Mouse (Mus musculus) megakaryocyte-erythroid progenitor cell, adult 5-6 weeks (primary cell): ENCODE results near the gene Taf11. TPM values are rescaled to one million over a fixed set of nuclear protein-coding genes. Genes with fewer than 3 reads are reported as not detected.

Experiments used
- ATAC-seq: replicated peaks from 2 replicates; pipeline ENCODE4 v1.8.0; 2016; ENCODE audit warnings: mild to moderate bottlenecking, inconsistent platforms; ENCODE audit not compliant: severe bottlenecking, poor library complexity, low FRiP score, low TSS enrichment
- total RNA-seq, 2 experiments: library from RNA; stranded (forward) in 1 of 2; stranded (reverse) in 1 of 2; fragments of 200-1000, 215-1000 nt in 1 of 2; fragments of >200 nt in 1 of 2; fragmentation: Nextera tagmentation in 1 of 2; gene quantifications; 2 replicates each; pipeline ENCODE4 v1.2.3; 2014 to 2017

The Taf11 gene
- total RNA-seq, 2 experiments from 2014 or later: 40.8 to 42.6 TPM

DNA sequence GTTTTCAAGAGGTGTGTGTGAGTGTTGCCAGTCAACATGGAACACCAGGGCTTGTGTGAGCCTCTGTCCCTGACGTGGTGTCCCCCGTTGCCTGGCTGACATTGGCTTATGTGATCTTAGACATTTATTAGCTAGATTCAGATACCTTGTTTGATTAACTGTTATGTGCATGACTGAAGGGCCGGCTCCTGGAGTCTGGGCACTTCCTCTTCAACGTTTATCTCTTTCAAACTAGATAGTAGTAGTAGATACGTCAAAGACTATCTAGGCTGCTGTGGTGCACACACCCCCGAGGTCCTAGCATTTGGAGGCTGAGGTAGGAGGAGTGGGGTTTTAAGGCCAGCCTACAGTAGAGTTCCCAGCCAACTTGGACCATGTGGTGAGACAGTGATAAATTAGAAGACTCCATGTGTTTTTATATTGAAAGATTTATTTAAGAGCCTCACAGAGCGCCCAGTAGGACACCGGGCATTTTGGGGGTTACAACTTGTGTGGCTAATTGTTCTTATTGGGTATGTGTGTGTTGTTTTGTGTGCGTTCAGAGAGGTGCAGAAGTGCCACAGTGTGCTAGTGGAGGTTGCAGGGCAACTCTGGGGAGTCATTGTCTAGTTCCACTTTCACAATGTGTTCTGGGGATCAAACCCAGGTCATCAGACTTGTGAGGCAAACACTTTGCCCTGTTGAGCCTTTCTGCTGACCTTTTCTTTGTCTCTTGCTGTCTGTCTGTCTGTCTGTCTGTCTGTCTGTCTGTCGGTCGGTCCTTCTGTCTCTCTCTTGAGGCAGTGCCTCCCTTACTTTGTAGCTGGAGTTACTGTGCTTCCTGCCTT lies 51.8 kb downstream of the Taf11 start:
- ATAC-seq: peak; percentile 73

DNA sequence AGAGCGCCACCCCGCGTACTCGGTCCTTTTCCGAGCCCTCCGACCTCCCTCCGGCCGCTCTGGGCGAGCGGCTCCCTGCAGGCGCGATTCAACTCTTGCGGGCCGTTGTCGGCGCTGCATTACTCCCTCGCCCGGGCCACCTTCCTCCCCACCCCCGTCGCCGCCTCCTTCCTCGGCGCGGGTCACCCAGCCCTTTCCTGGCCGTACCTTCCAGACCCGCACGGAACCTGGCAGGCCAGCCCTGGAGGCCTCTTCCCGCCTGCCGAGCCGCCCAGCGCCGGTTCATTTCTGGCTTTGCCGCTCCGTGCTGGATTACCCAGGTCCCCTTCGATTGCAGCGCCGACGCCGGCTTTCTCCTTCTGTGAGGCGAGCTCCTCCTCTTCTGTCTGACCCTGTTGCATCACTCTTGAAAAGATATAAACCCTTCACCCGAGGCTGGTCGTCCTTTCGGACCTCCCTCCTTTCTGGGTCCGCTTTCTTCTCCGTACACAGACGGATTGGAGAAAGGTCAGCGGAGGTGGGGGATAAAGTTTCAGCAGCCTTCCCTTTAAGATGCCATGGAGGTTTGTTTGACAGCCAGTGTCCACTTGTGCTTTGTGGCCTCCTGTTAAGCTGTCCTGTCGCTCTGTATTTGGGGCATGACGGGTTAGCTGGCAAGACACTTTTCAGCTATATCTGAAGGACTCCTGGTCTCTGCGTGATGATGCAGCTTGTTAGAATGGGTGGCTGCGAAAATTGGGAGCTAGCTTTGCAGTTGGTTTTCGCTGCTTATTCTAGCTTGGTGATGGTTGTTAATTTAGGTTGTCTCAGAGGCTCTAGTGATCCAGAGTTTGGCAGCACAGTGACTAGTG lies 52.6 kb downstream of the Taf11 start:
- 0 out of 2 replicates have a peak, but pooled peaks have one; percentile 4 for ATAC-seq

DNA sequence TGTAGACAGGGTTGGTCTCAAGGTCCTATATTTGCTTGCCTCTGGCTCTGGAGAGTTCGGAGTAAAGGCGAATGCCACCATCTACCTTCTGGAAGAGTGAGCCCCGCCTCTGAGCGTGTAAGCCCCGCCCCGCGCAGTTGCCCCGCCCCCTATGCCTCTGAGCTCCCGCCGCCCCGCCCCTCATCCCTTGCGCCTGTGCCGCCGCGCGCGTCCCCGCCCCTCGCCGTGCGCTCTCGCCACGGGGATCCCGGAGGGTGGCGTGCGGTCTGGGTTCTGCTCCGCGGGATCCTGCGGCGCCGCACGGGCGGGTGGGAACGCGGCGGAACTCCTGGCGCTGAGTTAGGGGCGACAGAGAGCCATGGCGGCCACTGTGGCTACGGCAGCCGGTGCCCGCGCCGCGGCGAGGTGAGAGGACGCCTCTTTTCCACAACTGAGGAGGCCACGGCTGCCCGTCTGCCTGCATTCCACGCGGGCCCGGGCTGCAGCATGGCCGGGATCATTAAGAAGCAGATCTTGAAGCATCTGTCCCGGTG lies 53.3 kb downstream of the Taf11 start, which contains the start of gene Uhrf1bp1:
Gene Uhrf1bp1 (plus strand): TSS at position 177 of the 533 bp plus-strand sequence.
- peak; percentile 49; the same call in 1 of the 2 replicates for ATAC-seq

Other genes with a start within 250 kb of the Taf11 start
- gene Spdef, start 180.9 kb downstream of the Taf11 start, total RNA-seq (2014; fragmentation: Nextera tagmentation): not detected in 2 replicates
- gene Spdef, start 180.9 kb downstream of the Taf11 start, total RNA-seq (2017): not detected in 2 replicates
- gene D17Wsu92e, start 89.2 kb downstream of the Taf11 start, total RNA-seq (2014; fragmentation: Nextera tagmentation): 66.2 and 76.6 TPM in 2 replicates
- gene D17Wsu92e, start 89.2 kb downstream of the Taf11 start, total RNA-seq (2017): 90.1 and 90.5 TPM in 2 replicates
- gene Snrpc, start 71.7 kb downstream of the Taf11 start, total RNA-seq (2014; fragmentation: Nextera tagmentation): 160 and 260 TPM in 2 replicates
- gene Snrpc, start 71.7 kb downstream of the Taf11 start, total RNA-seq (2017): 123 and 157 TPM in 2 replicates
- gene Uhrf1bp1, start 53.4 kb downstream of the Taf11 start, total RNA-seq (2014; fragmentation: Nextera tagmentation): 28.6 and 28.8 TPM in 2 replicates
- gene Uhrf1bp1, start 53.4 kb downstream of the Taf11 start, total RNA-seq (2017): 14.1 and 15.1 TPM in 2 replicates
- gene Anks1, start 538 bp downstream of the Taf11 start, total RNA-seq (2014; fragmentation: Nextera tagmentation): 45.3 and 62.4 TPM in 2 replicates
- gene Anks1, start 538 bp downstream of the Taf11 start, total RNA-seq (2017): 21.0 and 21.1 TPM in 2 replicates
- 2.2 TPM in 1 of 2 replicates, not detected in the other for gene Tcp11, start 170.8 kb upstream of the Taf11 start, total RNA-seq (2014; fragmentation: Nextera tagmentation)
- gene Tcp11, start 170.8 kb upstream of the Taf11 start, total RNA-seq (2017): 0.09 and 0.50 TPM in 2 replicates
- gene Scube3, start 232.3 kb upstream of the Taf11 start, total RNA-seq (2014; fragmentation: Nextera tagmentation): not detected in 2 replicates
- 0.15 TPM in 1 of 2 replicates, not detected in the other for gene Scube3, start 232.3 kb upstream of the Taf11 start, total RNA-seq (2017)